Mouse (Mus musculus) intestine, embryonic 15.5 days (tissue): ENCODE measurements around the gene Rasgef1c. TPM values are rescaled to one million over a fixed set of nuclear protein-coding genes. Genes with fewer than 3 reads are reported as not detected.

Experiments
- ATAC-seq: fragments of 200-750 bp; cut with Nextera tagmentation; 2 replicates; pipeline ENCODE4 v1.8.0; 2017; ENCODE audit warnings: moderate TSS enrichment, moderate library complexity
- H3K27ac ChIP-seq: fragments of 300-500 bp; sonication (generic); 2 replicates; pipeline ENCODE4 v1.5.1; 2015; ENCODE audit warnings: mild to moderate bottlenecking, inconsistent platforms
- H3K27me3 ChIP-seq: fragments of 300-500 bp; sonication (generic); replicated peaks from 2 replicates; pipeline ENCODE4 v1.6.1; 2015; ENCODE audit warnings: inconsistent platforms
- H3K36me3 ChIP-seq: fragments of 300-500 bp; sonication (generic); 2 replicates; pipeline ENCODE4 v1.6.1; 2015; ENCODE audit warnings: inconsistent platforms
- H3K4me1 ChIP-seq: fragments of 300-500 bp; sonication (generic); replicated peaks from 2 replicates; pipeline ENCODE4 v1.6.1; 2015; ENCODE audit warnings: inconsistent platforms
- H3K4me2 ChIP-seq: fragments of 300-500 bp; sonication (generic); replicated peaks from 2 replicates; pipeline ENCODE4 v1.6.1; 2015; ENCODE audit warnings: mild to moderate bottlenecking, inconsistent platforms
- H3K4me3 ChIP-seq: fragments of 300-500 bp; sonication (generic); replicated peaks from 2 replicates; pipeline ENCODE4 v1.5.1; 2015; ENCODE audit warnings: inconsistent platforms
- H3K9ac ChIP-seq: fragments of 300-500 bp; sonication (generic); 2 replicates; pipeline ENCODE4 v1.6.1; 2015; ENCODE audit warnings: inconsistent platforms
- H3K9me3 ChIP-seq: fragments of 300-500 bp; sonication (generic); 2 replicates; pipeline ENCODE4 v1.6.1; 2016; ENCODE audit warnings: inconsistent platforms
- WGBS: fragments of 180-500 bp; shearing (Covaris S2); methylation state at CpG from one replicate; pipeline ENCODE4 v1.1.7; 2015; 5-methylcytosine and 5-hydroxymethylcytosine counted together
- polyA plus RNA-seq: library from polyadenylated mRNA; unstranded; fragments of >200 nt; fragmentation: Nextera tagmentation; extraction: Ambion mirVana; gene quantifications from 2 replicates; pipeline ENCODE4 v1.2.1, GENCODE M21; 2015

Rasgef1c gene
- 0.36 and 0.43 TPM in 2 replicates for polyA plus RNA-seq

- ATAC-seq: peak; percentile 92
- Histone ChIP-seq H3K36me3 (no peaks in the 10 kb centered on the region), H3K4me3 (peak within 1 kb of the TSS; percentile 61), H3K9me3 (no peaks in the 10 kb centered on the region), H3K27ac (no peak within 1 kb of the TSS), H3K4me1 (0 out of 2 replicates have a peak, but pooled peaks cover 4% of the 10 kb centered on the region), H3K4me2 (peak within 1 kb of the TSS; percentile 100), H3K27me3 (peaks cover 28% of the 10 kb centered on the region), H3K9ac (peak within 1 kb of the TSS; percentile 44)
- 3% methylated on average over 89 of the region's 99 CpGs for WGBS
These were observed at the start of gene Rasgef1c for GRCm38 (mm10) chr11:49901659-49902458. Gene Rasgef1c (plus strand): TSS chr11:49901835.

GRCm38 (mm10) chr11:49855144-49855543, 46.5 kb upstream of the Rasgef1c start:
- WGBS: 81% methylated on average over 5 of the region's 5 CpGs
- no peak overlapping the region for H3K4me3 ChIP-seq

GRCm38 (mm10) chr11:49861139-49861538, 40.5 kb upstream of the Rasgef1c start:
- 84% methylated on average over 4 of the region's 4 CpGs for WGBS
- Histone ChIP-seq H3K27ac (no peak overlapping the region), H3K4me1 (no peaks in the 10 kb centered on the region), H3K36me3 (no peaks in the 10 kb centered on the region; the same call in 1 of the 2 replicates), H3K9me3 (no peaks in the 10 kb centered on the region), H3K27me3 (no peaks in the 10 kb centered on the region), H3K4me2 (no peak overlapping the region), H3K9ac (no peak overlapping the region), H3K4me3 (no peak overlapping the region)
- no peak for ATAC-seq

More at GRCm38 (mm10) chr11:49855144-49855543, 46.5 kb upstream of the Rasgef1c start:
- Histone ChIP-seq H3K27me3 (no peaks in the 10 kb centered on the region), H3K27ac (no peak overlapping the region), H3K36me3 (no peaks in the 10 kb centered on the region), H3K4me2 (no peak overlapping the region), H3K9me3 (no peaks in the 10 kb centered on the region), H3K9ac (no peak overlapping the region), H3K4me1 (no peaks in the 10 kb centered on the region)
- no peak for ATAC-seq

- H3K4me3 ChIP-seq: no peak overlapping the region
- H3K27me3 ChIP-seq: no peaks in the 10 kb centered on the region
- H3K9me3 ChIP-seq: no peaks in the 10 kb centered on the region
- no peaks in the 10 kb centered on the region for H3K4me1 ChIP-seq
- no peak overlapping the region for H3K9ac ChIP-seq
- no peak overlapping the region for H3K4me2 ChIP-seq
- no peaks in the 10 kb centered on the region; the same call in 1 of the 2 replicates for H3K36me3 ChIP-seq
- ATAC-seq: no peak
- H3K27ac ChIP-seq: no peak overlapping the region
These were observed 37.7 kb upstream of the Rasgef1c start for GRCm38 (mm10) chr11:49863926-49864325.

- Histone ChIP-seq H3K36me3 (peaks cover 2% of the 10 kb centered on the region; the same call in 1 of the 2 replicates), H3K4me3 (no peak overlapping the region), H3K4me2 (no peak overlapping the region), H3K9ac (no peak overlapping the region), H3K4me1 (no peaks in the 10 kb centered on the region), H3K9me3 (no peaks in the 10 kb centered on the region), H3K27me3 (no peaks in the 10 kb centered on the region), H3K27ac (no peak overlapping the region)
- no peak for ATAC-seq
- WGBS: 87% methylated on average over 5 of the region's 5 CpGs
These were observed 34.3 kb upstream of the Rasgef1c start for GRCm38 (mm10) chr11:49867320-49867719.

GRCm38 (mm10) chr11:49869762-49870161, 31.9 kb upstream of the Rasgef1c start:
- Histone ChIP-seq H3K4me1 (no peaks in the 10 kb centered on the region), H3K9me3 (no peaks in the 10 kb centered on the region), H3K9ac (no peak overlapping the region), H3K27ac (no peak overlapping the region), H3K4me3 (no peak overlapping the region), H3K27me3 (no peaks in the 10 kb centered on the region), H3K4me2 (no peak overlapping the region), H3K36me3 (peaks cover 13% of the 10 kb centered on the region; the same call in 1 of the 2 replicates)
- ATAC-seq: 0 out of 2 replicates have a peak, but pooled peaks have one; percentile 53

- Histone ChIP-seq H3K4me2 (no peak overlapping the region), H3K36me3 (peaks cover 13% of the 10 kb centered on the region; the same call in 1 of the 2 replicates)
- ATAC-seq: no peak
These were observed 29.7 kb upstream of the Rasgef1c start for GRCm38 (mm10) chr11:49871914-49872313.

GRCm38 (mm10) chr11:49872779-49873178, 28.9 kb upstream of the Rasgef1c start:
- H3K4me3 ChIP-seq: no peak overlapping the region
- no peak for ATAC-seq
- peaks cover 13% of the 10 kb centered on the region; the same call in 1 of the 2 replicates for H3K36me3 ChIP-seq
- H3K9ac ChIP-seq: no peak overlapping the region
- H3K9me3 ChIP-seq: no peaks in the 10 kb centered on the region
- no peak overlapping the region for H3K27ac ChIP-seq
- H3K4me2 ChIP-seq: no peak overlapping the region
- WGBS: 91% methylated on average over 6 of the region's 6 CpGs
- H3K4me1 ChIP-seq: no peaks in the 10 kb centered on the region; the same call in 1 of the 2 replicates
- no peaks in the 10 kb centered on the region for H3K27me3 ChIP-seq

More at GRCm38 (mm10) chr11:49871914-49872313, 29.7 kb upstream of the Rasgef1c start:
- no peak overlapping the region for H3K4me3 ChIP-seq
- H3K27ac ChIP-seq: no peak overlapping the region
- no peaks in the 10 kb centered on the region for H3K4me1 ChIP-seq
- H3K27me3 ChIP-seq: no peaks in the 10 kb centered on the region
- H3K9me3 ChIP-seq: no peaks in the 10 kb centered on the region
- 51% methylated on average over 6 of the region's 6 CpGs for WGBS
- no peak overlapping the region for H3K9ac ChIP-seq

- peaks cover 14% of the 10 kb centered on the region; the same call in 1 of the 2 replicates for H3K36me3 ChIP-seq
- no peak overlapping the region for H3K9ac ChIP-seq
- H3K4me1 ChIP-seq: no peaks in the 10 kb centered on the region; the same call in 1 of the 2 replicates
- H3K9me3 ChIP-seq: no peaks in the 10 kb centered on the region
- H3K4me2 ChIP-seq: no peak overlapping the region
- H3K27me3 ChIP-seq: no peaks in the 10 kb centered on the region
- no peak overlapping the region for H3K4me3 ChIP-seq
- ATAC-seq: no peak
- 69% methylated on average over 8 of the region's 8 CpGs for WGBS
- no peak overlapping the region for H3K27ac ChIP-seq
These were observed 24.5 kb upstream of the Rasgef1c start for GRCm38 (mm10) chr11:49876948-49877817.

- no peak overlapping the region for H3K27ac ChIP-seq
- H3K9ac ChIP-seq: no peak overlapping the region
- no peak overlapping the region for H3K4me2 ChIP-seq
- H3K27me3 ChIP-seq: no peaks in the 10 kb centered on the region
- no peaks in the 10 kb centered on the region; the same call in 1 of the 2 replicates for H3K4me1 ChIP-seq
- H3K9me3 ChIP-seq: no peaks in the 10 kb centered on the region
- ATAC-seq: no peak
- H3K4me3 ChIP-seq: no peak overlapping the region
- H3K36me3 ChIP-seq: peaks cover 3% of the 10 kb centered on the region; the same call in 1 of the 2 replicates
- 84% methylated on average over 3 of the region's 3 CpGs for WGBS
These were observed 21.5 kb upstream of the Rasgef1c start for GRCm38 (mm10) chr11:49879950-49880642.

GRCm38 (mm10) chr11:49883394-49883793, 18.2 kb upstream of the Rasgef1c start:
- H3K27ac ChIP-seq: no peak overlapping the region
- WGBS: 94% methylated on average over 3 of the region's 3 CpGs
- H3K9me3 ChIP-seq: no peaks in the 10 kb centered on the region
- H3K27me3 ChIP-seq: no peaks in the 10 kb centered on the region
- peaks cover 3% of the 10 kb centered on the region; the same call in 1 of the 2 replicates for H3K36me3 ChIP-seq
- no peak overlapping the region for H3K9ac ChIP-seq
- no peaks in the 10 kb centered on the region for H3K4me1 ChIP-seq
- H3K4me3 ChIP-seq: no peak overlapping the region
- no peak for ATAC-seq
- H3K4me2 ChIP-seq: no peak overlapping the region
